Mouse (Mus musculus) MEL (cell line): ENCODE results near the gene Grap. TPM values are rescaled to one million over a fixed set of nuclear protein-coding genes. Genes with fewer than 3 reads are reported as not detected.

Source experiments
- DNase-seq: peaks from one replicate; pipeline ENCODE4 v3.0.0; 2011; ENCODE audit warnings: low read depth, low spot score
- H3K27ac ChIP-seq: 2 replicates; pipeline ENCODE4 v1.5.1; 2012; ENCODE audit warnings: low read depth, mild to moderate bottlenecking, control low read depth, low read length, moderate library complexity; ENCODE audit not compliant: control insufficient read depth
- H3K27me3 ChIP-seq, 2 experiments: fragments of 150-350 bp in 1 of 2; sonication (generic) in 1 of 2; 2 replicates each; pipeline ENCODE4 v1.6.1; 2012; ENCODE audit warnings: low read length in 2 of 2, mild to moderate bottlenecking in 2 of 2, improper control_type of control experiment in 1 of 2, moderate library complexity in 1 of 2; ENCODE audit not compliant: insufficient read depth in 2 of 2, control insufficient read depth in 1 of 2
- H3K36me3 ChIP-seq, 2 experiments: 2 replicates each; pipeline ENCODE4 v1.6.1; 2012 to 2014; ENCODE audit warnings: low read length in 2 of 2, improper control_type of control experiment in 1 of 2, inconsistent platforms in 1 of 2, mild to moderate bottlenecking in 1 of 2; ENCODE audit not compliant: insufficient read depth in 2 of 2, control insufficient read depth in 1 of 2
- H3K4me1 ChIP-seq, 2 experiments: fragments of 150-350 bp in 1 of 2; sonication (generic) in 1 of 2; 2 replicates each; pipeline ENCODE4 v1.6.1; 2012; ENCODE audit warnings: low read length in 2 of 2, improper control_type of control experiment in 1 of 2, mild to moderate bottlenecking in 1 of 2; ENCODE audit not compliant: insufficient read depth in 2 of 2, control insufficient read depth in 1 of 2
- H3K4me3 ChIP-seq, 2 experiments: fragments of 150-350 bp in 1 of 2; sonication (generic) in 1 of 2; 2 replicates each; pipeline ENCODE4 v1.5.1; 2012; ENCODE audit warnings: low read depth in 2 of 2, low read length in 2 of 2, mild to moderate bottlenecking in 2 of 2, moderate library complexity in 2 of 2, control low read depth in 1 of 2, improper control_type of control experiment in 1 of 2; ENCODE audit not compliant: control insufficient read depth in 1 of 2, insufficient read depth in 1 of 2
- H3K79me2 ChIP-seq: 2 replicates; pipeline ENCODE4 v1.6.1; 2012; ENCODE audit warnings: mild to moderate bottlenecking, low read length, moderate library complexity; ENCODE audit not compliant: control insufficient read depth, poor library complexity, insufficient read depth
- H3K9ac ChIP-seq: 2 replicates; pipeline ENCODE4 v1.6.1; 2012; ENCODE audit warnings: low read depth, mild to moderate bottlenecking, control low read depth, low read length, moderate library complexity; ENCODE audit not compliant: control insufficient read depth, poor library complexity, severe bottlenecking
- H3K9me3 ChIP-seq: fragments of 150-350 bp; sonication (generic); replicated peaks from 2 replicates; pipeline ENCODE4 v1.6.1; 2012; ENCODE audit warnings: mild to moderate bottlenecking, low read length, improper control_type of control experiment, moderate library complexity; ENCODE audit not compliant: insufficient read depth
- CHD1 ChIP-seq: IDR thresholded peaks from 2 replicates; pipeline ENCODE4 v1.6.1; 2012; ENCODE audit warnings: low read depth, mild to moderate bottlenecking, inconsistent platforms, low read length, improper control_type of control experiment
- CHD2 ChIP-seq: IDR thresholded peaks from 2 replicates; pipeline ENCODE4 v1.6.1; 2011; ENCODE audit warnings: low read length, improper control_type of control experiment
- EP300 ChIP-seq, 2 experiments: IDR thresholded peaks; 2 replicates each; pipeline ENCODE4 v1.6.1; 2011; ENCODE audit warnings: improper control_type of control experiment in 2 of 2, low read length in 2 of 2, low read depth in 1 of 2, mild to moderate bottlenecking in 1 of 2
- ETS1 ChIP-seq: IDR thresholded peaks from 2 replicates; pipeline ENCODE4 v1.6.1; 2012; ENCODE audit warnings: low read depth, mild to moderate bottlenecking, inconsistent platforms, low read length, improper control_type of control experiment, moderate library complexity
- GABPA ChIP-seq: IDR thresholded peaks from 2 replicates; pipeline ENCODE4 v1.6.1; 2012; ENCODE audit warnings: low read depth, mild to moderate bottlenecking, inconsistent platforms, low read length, improper control_type of control experiment, moderate library complexity
- GATA1 ChIP-seq: IDR thresholded peaks from 2 replicates; pipeline ENCODE4 v1.6.1; 2011; ENCODE audit warnings: low read depth, low read length, improper control_type of control experiment
- HCFC1 ChIP-seq: IDR thresholded peaks from 2 replicates; pipeline ENCODE4 v1.6.1; 2012; ENCODE audit warnings: low read depth, mild to moderate bottlenecking, inconsistent platforms, low read length, improper control_type of control experiment, moderate library complexity
- JUND ChIP-seq: IDR thresholded peaks from 2 replicates; pipeline ENCODE4 v1.6.1; 2011; ENCODE audit warnings: low read depth, mild to moderate bottlenecking, improper control_type of control experiment, low read length
- KAT2A ChIP-seq: conservative IDR thresholded peaks from 2 replicates; pipeline ENCODE4 v1.6.1; 2012; ENCODE audit warnings: low read depth, low read length, improper control_type of control experiment, inconsistent platforms
- MAX ChIP-seq: IDR thresholded peaks from 2 replicates; pipeline ENCODE4 v1.6.1; 2011; ENCODE audit warnings: low read length, improper control_type of control experiment
- NELFE ChIP-seq: IDR thresholded peaks from 2 replicates; pipeline ENCODE4 v1.6.1; 2011; ENCODE audit warnings: low read depth, low read length, improper control_type of control experiment
- NRF1 ChIP-seq: IDR thresholded peaks from 2 replicates; pipeline ENCODE4 v1.6.1; 2014; ENCODE audit warnings: low read depth, mild to moderate bottlenecking, inconsistent platforms, low read length, improper control_type of control experiment, moderate library complexity; ENCODE audit not compliant: poor library complexity, insufficient read depth, severe bottlenecking
- POLR2AphosphoS5 ChIP-seq: IDR thresholded peaks from 2 replicates; pipeline ENCODE4 v1.6.1; 2012; ENCODE audit warnings: low read depth, borderline replicate concordance, mild to moderate bottlenecking, inconsistent platforms, low read length, moderate library complexity, mixed read lengths
- RAD21 ChIP-seq: IDR thresholded peaks from 2 replicates; pipeline ENCODE4 v1.6.1; 2011; ENCODE audit warnings: mild to moderate bottlenecking, low read depth, low read length, improper control_type of control experiment
- RCOR1 ChIP-seq: IDR thresholded peaks from 2 replicates; pipeline ENCODE4 v1.6.1; 2012; ENCODE audit warnings: low read depth, mild to moderate bottlenecking, inconsistent platforms, low read length, improper control_type of control experiment
- SMC3 ChIP-seq: IDR thresholded peaks from 2 replicates; pipeline ENCODE4 v1.6.1; 2011; ENCODE audit warnings: low read depth, low read length, improper control_type of control experiment
- TAL1 ChIP-seq: IDR thresholded peaks from 2 replicates; pipeline ENCODE4 v1.6.1; 2012; ENCODE audit warnings: mild to moderate bottlenecking, inconsistent platforms, low read length, moderate library complexity, mixed read lengths
- TBP ChIP-seq: IDR thresholded peaks from 2 replicates; pipeline ENCODE4 v1.8.0; 2011; ENCODE audit warnings: low read depth, low read length, improper control_type of control experiment
- UBTF ChIP-seq: IDR thresholded peaks from 2 replicates; pipeline ENCODE4 v1.6.1; 2012; ENCODE audit warnings: low read depth, mild to moderate bottlenecking, inconsistent platforms, low read length, improper control_type of control experiment, moderate library complexity, borderline replicate concordance; ENCODE audit not compliant: insufficient read depth
- USF2 ChIP-seq, 2 experiments: IDR thresholded peaks; 2 replicates each; pipeline ENCODE4 v1.6.1; 2011 to 2012; ENCODE audit warnings: improper control_type of control experiment in 2 of 2, low read length in 2 of 2, borderline replicate concordance in 1 of 2, inconsistent platforms in 1 of 2, low read depth in 1 of 2, mild to moderate bottlenecking in 1 of 2; ENCODE audit not compliant: insufficient read depth in 1 of 2
- ZKSCAN1 ChIP-seq: IDR thresholded peaks from 2 replicates; pipeline ENCODE4 v1.6.1; 2012; ENCODE audit warnings: low read depth, mild to moderate bottlenecking, inconsistent platforms, low read length, improper control_type of control experiment, moderate library complexity
- ZMIZ1 ChIP-seq: IDR thresholded peaks from 2 replicates; pipeline ENCODE4 v1.6.1; 2012; ENCODE audit warnings: low read depth, mild to moderate bottlenecking, inconsistent platforms, low read length, improper control_type of control experiment, moderate library complexity
- ZNF384 ChIP-seq: IDR thresholded peaks from 2 replicates; pipeline ENCODE4 v1.6.1; 2012; ENCODE audit warnings: low read depth, mild to moderate bottlenecking, inconsistent platforms, low read length, improper control_type of control experiment
- polyA plus RNA-seq, 2 experiments: library from polyadenylated mRNA; stranded (reverse) in 1 of 2; unstranded in 1 of 2; fragments of >175 nt in 1 of 2; fragments of >200 nt in 1 of 2; gene quantifications; 2 replicates each; pipeline versions ENCODE4 v1.2.1 to v1.2.4; 2012; ENCODE audit warnings: low replicate concordance in 2 of 2, low read depth in 1 of 2; ENCODE audit not compliant: insufficient read length in 2 of 2, insufficient read depth in 1 of 2, missing spikeins in 1 of 2
- total RNA-seq: library from RNA; depleted of rRNA; stranded (reverse); fragments of 300-350 nt; gene quantifications from 2 replicates; pipeline ENCODE4 v1.2.3, GENCODE M21; 2012

Gene Grap
- total and polyA plus RNA-seq, 3 experiments = 1.8 to 2.3 TPM; not detected in 1

- Histone ChIP-seq H3K27ac (no peak overlapping the region), H3K36me3 (no peaks in the 10 kb centered on the region), H3K4me1 (no peaks in the 10 kb centered on the region), H3K79me2 (no peaks in the 10 kb centered on the region), H3K9ac (no peak overlapping the region), H3K27me3 (no peaks in the 10 kb centered on the region), H3K9me3 (no peaks in the 10 kb centered on the region), H3K4me3 (no peak overlapping the region)
- no peak for DNase-seq
- TF ChIP-seq TBP = no peak
- TF ChIP-seq MAX = no peak
- TF ChIP-seq NRF1 = no peak
- no peak for TF ChIP-seq SMC3
- TF ChIP-seq KAT2A = no peak
- no peak for TF ChIP-seq NELFE
- no peak for TF ChIP-seq EP300 (IDR thresholded peaks at IDR 0.05; ENCODE audit: low read depth in 1 of 2, low read length in 2 of 2)
Measured at GRCm38 (mm10) chr11:61677709-61678108, 24.6 kb downstream of the Grap start.

- peaks cover under 1% of the 10 kb centered on the region for H3K79me2 ChIP-seq
- H3K36me3 ChIP-seq = peaks cover 0 to 3% of the 10 kb centered on the region in 2 experiments; a peak in 2 of 4 replicates
- H3K9ac ChIP-seq = no peak overlapping the region
- no peak overlapping the region for H3K4me3 ChIP-seq
- no peaks in the 10 kb centered on the region for H3K9me3 ChIP-seq
- no peak overlapping the region for H3K27ac ChIP-seq
- no peaks in the 10 kb centered on the region for H3K27me3 ChIP-seq
- TF ChIP-seq TAL1 (no peak), CHD1 (no peak), ETS1 (no peak), HCFC1 (no peak), USF2 (IDR thresholded peaks at IDR 0.05; ENCODE audit: borderline replicate concordance in 1 of 2, insufficient read depth in 1 of 2, low read depth in 1 of 2, low read length in 2 of 2) (no peak), SMC3 (no peak), RAD21 (no peak), NELFE (no peak), RCOR1 (no peak), ZNF384 (no peak), GABPA (no peak), JUND (no peak), POLR2AphosphoS5 (no peak), ZKSCAN1 (no peak), UBTF (no peak), CHD2 (no peak), ZMIZ1 (no peak), TBP (no peak), MAX (no peak), GATA1 (no peak)
- TF ChIP-seq, all 39 proteins: peak for 0
- H3K4me1 ChIP-seq = peaks cover 3 to 8% of the 10 kb centered on the region in 2 experiments; a peak in 3 of 4 replicates
- no peak for DNase-seq
Measured at GRCm38 (mm10) chr11:61679091-61679866, 26.2 kb downstream of the Grap start.
